Mouse (Mus musculus) embryonic fibroblast, embryonic 13.5 days (primary cell): ENCODE data around the gene Lyzl6.

Source experiments
- CTCF ChIP-seq: IDR thresholded peaks from 2 replicates; pipeline ENCODE4 v1.5.1; 2011; ENCODE audit warnings: mild to moderate bottlenecking, control low read depth, low read length, moderate library complexity, borderline replicate concordance; ENCODE audit not compliant: insufficient read depth
- POLR2A ChIP-seq: IDR thresholded peaks from 2 replicates; pipeline ENCODE4 v1.6.1; 2011; ENCODE audit warnings: low read depth, mild to moderate bottlenecking, control low read depth, low read length, moderate library complexity

GRCm38 (mm10) chr11:103666907-103667426 lies 28.3 kb upstream of the Lyzl6 start:
- TF ChIP-seq CTCF (no peak), POLR2A (no peak)
